Mouse (Mus musculus): ENCODE measurements around the gene Cntrl.

The Cntrl gene

DNA sequence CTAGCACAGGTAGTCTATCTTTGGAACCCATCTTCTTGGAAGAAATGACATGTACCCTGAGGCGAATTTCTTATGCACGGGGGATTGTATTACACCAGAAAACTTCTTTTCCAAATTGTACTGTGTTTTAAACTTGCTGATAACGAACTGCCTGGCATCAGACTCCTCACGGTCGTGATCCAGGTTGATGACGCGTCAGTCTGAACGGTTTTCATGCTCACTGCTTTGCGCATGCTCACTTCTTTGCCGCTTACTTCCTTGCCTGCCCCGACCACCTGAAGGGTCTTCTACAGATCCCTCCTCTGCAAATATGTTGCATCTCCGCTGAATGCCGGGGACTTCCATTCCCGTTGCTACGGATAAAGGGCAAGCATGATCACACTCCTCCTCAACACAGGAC, 115.0 kb downstream of the Cntrl start:
- DNase-seq = no peak

- no peak for DNase-seq
Measured at GRCm38 (mm10) chr2:35228145-35228544, 118.9 kb downstream of the Cntrl start.
